ENCODE assay signal across 14 mouse cellular contexts in genomic region chr11:95981804-95982203, GRCm38 (mm10). TPM values are rescaled to one million over a fixed set of nuclear protein-coding genes. Genes with fewer than 3 reads are reported as not detected.
DNase-seq lines count a peak whose midpoint lies in the region; ATAC-seq and TF ChIP-seq lines count a peak whose summit lies in the region.
"Had no signal": no experiment of that assay in that cellular context is flagged by ENCODE, and none has a peak within 500 bp of the region (broad histone marks: within the 10 kb centered on the region; RNA-seq: fewer than 3 reads in every experiment).

No protein-coding gene starts in this region.

- H3K36me3 ChIP-seq in forebrain, embryonic 12.5 days (replicated peaks), result peaks cover 30% of the 10 kb centered on the region
- H3K36me3 ChIP-seq in forebrain, postnatal 0 days (ENCODE audit: insufficient read depth), result no peaks in the 10 kb centered on the region
- H3K36me3 ChIP-seq in kidney, embryonic 15.5 days, result peaks cover 45% of the 10 kb centered on the region
- peaks cover 67% of the 10 kb centered on the region for H3K36me3 ChIP-seq in E14TG2a.4 (ENCODE audit: insufficient read depth, low read length)
- peaks cover 58% of the 10 kb centered on the region for H3K36me3 ChIP-seq in limb, embryonic 12.5 days

- H3K4me1 ChIP-seq in forebrain, embryonic 12.5 days, result peaks cover 27% of the 10 kb centered on the region
- H3K4me1 ChIP-seq in forebrain, postnatal 0 days (ENCODE audit: insufficient read depth), result no peaks in the 10 kb centered on the region
- H3K4me1 ChIP-seq in kidney, embryonic 15.5 days, result peaks cover 41% of the 10 kb centered on the region
- H3K4me1 ChIP-seq in E14TG2a.4 (replicated peaks; ENCODE audit: low read depth, low read length), result peaks cover 94% of the 10 kb centered on the region
- peaks cover 55% of the 10 kb centered on the region for H3K4me1 ChIP-seq in limb, embryonic 12.5 days (replicated peaks)

- H3K9me3 ChIP-seq in forebrain, embryonic 12.5 days, result no peaks in the 10 kb centered on the region
- H3K9me3 ChIP-seq in forebrain, postnatal 0 days (ENCODE audit: low read length), result no peaks in the 10 kb centered on the region
- H3K9me3 ChIP-seq in kidney, embryonic 15.5 days (replicated peaks), result no peaks in the 10 kb centered on the region
- H3K9me3 ChIP-seq in E14TG2a.4 (ENCODE audit: low read length), result no peaks in the 10 kb centered on the region
- H3K9me3 ChIP-seq in limb, embryonic 12.5 days, result no peaks in the 10 kb centered on the region

- no peaks in the 10 kb centered on the region for H3K27me3 ChIP-seq in forebrain, embryonic 12.5 days
- H3K27me3 ChIP-seq in forebrain, postnatal 0 days (ENCODE audit: insufficient read depth, low read length), result no peaks in the 10 kb centered on the region
- H3K27me3 ChIP-seq in kidney, embryonic 15.5 days, result no peaks in the 10 kb centered on the region
- no peaks in the 10 kb centered on the region for H3K27me3 ChIP-seq in E14TG2a.4 (ENCODE audit: insufficient read depth, low read length)
- H3K27me3 ChIP-seq in limb, embryonic 12.5 days, result no peaks in the 10 kb centered on the region

- 85% methylated on average over 12 of the region's 12 CpGs for WGBS in forebrain, embryonic 12.5 days
- 86% methylated on average over 12 of the region's 12 CpGs for WGBS in forebrain, postnatal 0 days
- 85% methylated on average over 12 of the region's 12 CpGs for WGBS in kidney, embryonic 15.5 days
- 83% methylated on average over 12 of the region's 12 CpGs for WGBS in limb, embryonic 12.5 days

- no peak overlapping the region for H3K9ac ChIP-seq in forebrain, embryonic 12.5 days
- H3K9ac ChIP-seq in forebrain, postnatal 0 days, result no peak overlapping the region
- no peak overlapping the region for H3K9ac ChIP-seq in kidney, embryonic 15.5 days
- no peak overlapping the region for H3K9ac ChIP-seq in limb, embryonic 12.5 days (replicated peaks)
- H3K9ac ChIP-seq: hindbrain, embryonic 14.5 days had no signal

- DNase-seq in forebrain, postnatal 0 days, result no peak
- DNase-seq in kidney, adult 8-10 months, result no peak
- DNase-seq in left cerebral cortex, adult 18-20 months (ENCODE audit: low spot score in 2 of 2), result no peak
- DNase-seq in frontal cortex, postnatal 10 days (ENCODE audit: low spot score in 2 of 2), result no peak
- DNase-seq: adrenal gland, postnatal 36 days; cerebellum, adult 2 months; layer of hippocampus, adult 9-11 months had no signal

- TF ChIP-seq CTCF in forebrain, postnatal 0 days (IDR thresholded peaks at IDR 0.05; ENCODE audit: low read depth), result no peak
- no peak for TF ChIP-seq CTCF in E14TG2a.4 (conservative IDR thresholded peaks at IDR 0.05; ENCODE audit: low read length)

- H3K4me3 ChIP-seq in forebrain, embryonic 12.5 days (replicated peaks), result no peak overlapping the region
- no peak overlapping the region for H3K4me3 ChIP-seq in forebrain, postnatal 0 days (ENCODE audit: low read depth, low read length)
- peak overlapping the region; percentile 24 for H3K4me3 ChIP-seq in kidney, embryonic 15.5 days (replicated peaks)
- H3K4me3 ChIP-seq in E14TG2a.4 (replicated peaks; ENCODE audit: low read length), result peak overlapping the region; percentile 90
- peak overlapping the region; percentile 3 for H3K4me3 ChIP-seq in limb, embryonic 12.5 days (replicated peaks)
- H3K4me3 ChIP-seq: myocyte had no signal

- no peak overlapping the region for H3K4me2 ChIP-seq in forebrain, embryonic 12.5 days
- no peak overlapping the region for H3K4me2 ChIP-seq in forebrain, postnatal 0 days (ENCODE audit: low read depth)
- peak overlapping the region; percentile 43 for H3K4me2 ChIP-seq in kidney, embryonic 15.5 days
- H3K4me2 ChIP-seq in limb, embryonic 12.5 days, result peak overlapping the region; percentile 25
- H3K4me2 ChIP-seq: hindbrain, embryonic 14.5 days had no signal

- H3K27ac ChIP-seq in forebrain, embryonic 12.5 days, result peak overlapping the region; percentile 25; the same call in 1 of the 2 replicates
- no peak overlapping the region for H3K27ac ChIP-seq in forebrain, postnatal 0 days (ENCODE audit: low read depth, low read length)
- H3K27ac ChIP-seq in kidney, embryonic 15.5 days, result peak overlapping the region; percentile 81
- peak overlapping the region; percentile 77; the same call in 1 of the 2 replicates for H3K27ac ChIP-seq in limb, embryonic 12.5 days
- H3K27ac ChIP-seq: hindbrain, embryonic 14.5 days had no signal

- ATAC-seq in forebrain, embryonic 12.5 days (ENCODE audit: low FRiP score), result no peak
- no peak for ATAC-seq in forebrain, postnatal 0 days
- ATAC-seq in kidney, embryonic 15.5 days (replicated peaks; ENCODE audit: low FRiP score), result no peak
- no peak for ATAC-seq in limb, embryonic 12.5 days (ENCODE audit: insufficient number of reproducible peaks, insufficient read depth, low FRiP score, low TSS enrichment, low read depth)

RNA-seq across cellular contexts. Expression of gene Igf2bp1, which starts 23.9 kb away (rescaled TPM):
- 97.9 and 103 TPM in 2 replicates for polyA plus RNA-seq in forebrain, embryonic 12.5 days (2016; fragmentation: Nextera tagmentation; extraction: Ambion mirVana)
- 3.0 and 3.3 TPM in 2 replicates for total RNA-seq in forebrain, postnatal 0 days (2014; rRNA removed)
- 1.8 and 2.5 TPM in 2 replicates for polyA plus RNA-seq in forebrain, postnatal 0 days (2015; fragmentation: Nextera tagmentation; extraction: Ambion mirVana)
- polyA plus RNA-seq in kidney, embryonic 15.5 days (2015; fragmentation: Nextera tagmentation; extraction: Ambion mirVana), result 53.8 and 57.9 TPM in 2 replicates
- polyA plus RNA-seq in limb, embryonic 12.5 days (2016; fragmentation: Nextera tagmentation; extraction: Ambion mirVana), result 110 and 122 TPM in 2 replicates
- total RNA-seq in left cerebral cortex, adult 18-20 months (2021), result under 1 TPM in 1 of 2 experiments, not detected in 1; 0.37 TPM
- polyA plus RNA-seq: cerebellum, adult 2 months had no signal

RNA-seq across cellular contexts. Expression of gene Gip, which starts 42.5 kb away (rescaled TPM):
- polyA plus RNA-seq in forebrain, embryonic 12.5 days (2016; fragmentation: Nextera tagmentation; extraction: Ambion mirVana), result not detected in 2 replicates
- total RNA-seq in forebrain, postnatal 0 days (2014; rRNA removed), result not detected in 2 replicates
- not detected in 2 replicates for polyA plus RNA-seq in forebrain, postnatal 0 days (2015; fragmentation: Nextera tagmentation; extraction: Ambion mirVana)
- polyA plus RNA-seq in kidney, embryonic 15.5 days (2015; fragmentation: Nextera tagmentation; extraction: Ambion mirVana), result not detected in 2 replicates
- polyA plus RNA-seq in limb, embryonic 12.5 days (2016; fragmentation: Nextera tagmentation; extraction: Ambion mirVana), result not detected in 2 replicates
- not detected for total RNA-seq in left cerebral cortex, adult 18-20 months (2021)
- total RNA-seq: adrenal gland, postnatal 36 days had no signal
- polyA plus RNA-seq: cerebellum, adult 2 months; hindbrain, embryonic 14.5 days; myocyte; urinary bladder, adult 2 months had no signal

RNA-seq across cellular contexts. Expression of gene Snf8, which starts 52.9 kb away (rescaled TPM):
- polyA plus RNA-seq in forebrain, embryonic 12.5 days (2016; fragmentation: Nextera tagmentation; extraction: Ambion mirVana), result 107 and 109 TPM in 2 replicates
- 36.5 and 36.7 TPM in 2 replicates for total RNA-seq in forebrain, postnatal 0 days (2014; rRNA removed)
- 112 and 120 TPM in 2 replicates for polyA plus RNA-seq in forebrain, postnatal 0 days (2015; fragmentation: Nextera tagmentation; extraction: Ambion mirVana)
- 98.3 and 99.0 TPM in 2 replicates for polyA plus RNA-seq in kidney, embryonic 15.5 days (2015; fragmentation: Nextera tagmentation; extraction: Ambion mirVana)
- polyA plus RNA-seq in limb, embryonic 12.5 days (2016; fragmentation: Nextera tagmentation; extraction: Ambion mirVana), result 89.8 and 103 TPM in 2 replicates
- total RNA-seq in left cerebral cortex, adult 18-20 months (2021), result 100 to 1,000 TPM; 104 to 106 TPM

Comparison
In these comparisons a context has a peak if more than half of its experiments do, and no peak if none do; other contexts are left out.
1. RNA of gene Igf2bp1, which starts 23.9 kb away (polyA plus RNA-seq): 110 to 122 TPM in limb, embryonic 12.5 days, 97.9 to 103 TPM in forebrain, embryonic 12.5 days and 53.8 to 57.9 TPM in kidney, embryonic 15.5 days; 1.8 to 2.5 TPM in forebrain, postnatal 0 days; every median in the first group is over 10 times any median in the second.
2. H3K4me2 ChIP-seq: peak in kidney, embryonic 15.5 days (single experiment) and limb, embryonic 12.5 days (single experiment); none in forebrain, embryonic 12.5 days (single experiment) and forebrain, postnatal 0 days (single experiment).
3. H3K4me3 ChIP-seq: peak in kidney, embryonic 15.5 days (single experiment), E14TG2a.4 (single experiment) and limb, embryonic 12.5 days (single experiment); none in forebrain, embryonic 12.5 days (single experiment) and forebrain, postnatal 0 days (single experiment).